Mouse (Mus musculus) ovary, postnatal 14 days (tissue): ENCODE measurements around the gene Kdm5b.
"Not testable (repeated sequence)": the region's sequence is repeated elsewhere in the genome, so short reads cannot be mapped to it uniquely, and the experiment has no call there.

Experiments
- DNase-seq: peaks from one replicate; pipeline ENCODE4 v3.0.0; 2022; ENCODE audit warnings: low spot score

Kdm5b gene

DNA sequence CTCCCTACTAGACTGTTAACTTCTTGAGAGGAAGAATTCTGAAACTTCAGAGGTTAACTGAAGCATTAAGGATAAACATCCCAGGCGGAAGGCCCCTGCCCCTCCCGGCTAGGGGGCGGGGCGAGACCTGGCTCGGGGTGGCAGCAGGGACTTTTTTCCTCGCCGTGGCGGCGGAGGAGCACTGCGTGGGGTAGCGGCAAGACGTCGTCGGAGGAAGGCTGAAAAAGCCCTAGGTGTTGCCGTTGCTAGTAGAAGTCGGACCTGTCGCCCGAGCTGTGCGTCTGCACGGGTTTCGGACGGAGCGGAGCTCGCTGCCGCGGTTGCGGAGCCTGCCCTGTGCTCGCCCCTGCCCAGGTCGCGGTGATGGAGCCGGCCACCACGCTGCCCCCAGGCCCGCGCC is at the start of gene Kdm5b:
Kdm5b (plus strand) TSS at position 196 of the 400 bp plus-strand sequence.
- peak; percentile 86 for DNase-seq

- DNase-seq = no peak
Observed at GRCm38 (mm10) chr1:134512183-134512582, 47.8 kb upstream of the Kdm5b start.

- no peak for DNase-seq
Observed at GRCm38 (mm10) chr1:134512584-134512983, 47.4 kb upstream of the Kdm5b start.

DNA sequence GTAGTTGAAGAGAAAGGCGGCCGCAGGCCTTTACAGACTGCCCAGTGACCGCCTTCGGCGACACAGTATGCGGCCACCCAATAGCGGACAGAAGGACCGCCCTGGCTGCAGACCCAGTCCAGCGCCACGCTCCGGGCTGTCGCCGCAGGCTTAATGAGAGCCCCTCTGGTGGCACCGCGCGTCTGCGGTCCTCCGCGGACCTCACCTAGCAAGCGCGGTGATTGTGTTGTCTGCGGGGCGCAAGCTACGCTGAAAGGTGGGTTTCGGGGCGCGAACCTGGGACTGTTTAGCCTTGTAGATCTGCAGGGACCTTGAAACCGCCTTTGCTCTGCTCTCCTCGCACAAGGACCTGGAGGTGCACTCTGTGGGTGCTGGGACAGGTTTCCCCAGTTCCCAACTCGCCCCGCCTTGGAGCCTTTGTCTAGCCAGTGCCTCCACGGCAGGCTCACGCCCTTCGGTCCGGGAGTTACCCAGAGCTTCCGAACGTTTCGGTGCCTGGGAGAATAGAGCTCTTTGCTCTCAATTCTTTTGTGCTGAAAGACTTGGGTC is 46.6 kb upstream of the Kdm5b start:
- DNase-seq = peak; percentile 18

DNA sequence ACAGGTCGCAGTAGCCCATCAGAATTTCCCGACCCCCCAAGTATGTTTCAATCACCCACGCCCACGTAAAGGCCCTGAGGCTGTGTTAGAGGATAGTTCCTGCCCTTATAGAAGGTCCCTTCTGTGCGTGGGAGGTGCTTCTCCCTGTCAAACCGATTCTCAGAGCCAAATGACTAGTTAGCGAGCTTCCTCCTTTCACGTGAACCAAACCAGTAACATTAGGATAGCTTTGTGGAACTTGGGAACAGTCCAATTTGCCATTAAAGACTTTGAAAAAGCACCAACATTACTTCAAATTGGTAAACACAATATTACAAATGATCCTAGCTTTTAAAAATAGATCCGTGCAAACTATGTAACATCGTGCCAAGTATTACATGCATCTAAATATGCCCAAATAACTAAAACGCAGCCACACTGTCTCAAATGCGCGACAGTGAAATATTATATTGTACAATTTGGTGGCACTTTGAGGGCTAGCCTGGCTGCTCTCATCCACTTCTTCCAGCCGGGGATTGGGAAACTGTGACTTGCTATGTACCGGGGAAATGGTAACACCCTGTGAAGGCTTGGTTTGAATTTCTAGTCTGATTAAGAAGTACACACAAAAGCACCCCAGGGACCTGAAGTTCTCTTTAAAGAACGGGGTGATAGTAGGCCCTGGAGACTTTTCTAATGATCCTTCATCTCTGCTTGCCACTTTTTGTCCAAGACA is 45.9 kb upstream of the Kdm5b start:
- DNase-seq = no peak

- DNase-seq = no peak
Observed at GRCm38 (mm10) chr1:134515891-134516290, 44.1 kb upstream of the Kdm5b start.

- no peak for DNase-seq
Observed at GRCm38 (mm10) chr1:134516491-134517198, 43.3 kb upstream of the Kdm5b start.

- not testable (repeated sequence) for DNase-seq
Observed at GRCm38 (mm10) chr1:134517841-134518240, 42.1 kb upstream of the Kdm5b start.

- peak; percentile 77 for DNase-seq
Observed at GRCm38 (mm10) chr1:134518677-134519076, 41.3 kb upstream of the Kdm5b start.

- DNase-seq = not testable (repeated sequence)
Observed at GRCm38 (mm10) chr1:134519201-134519600, 40.8 kb upstream of the Kdm5b start.

DNA sequence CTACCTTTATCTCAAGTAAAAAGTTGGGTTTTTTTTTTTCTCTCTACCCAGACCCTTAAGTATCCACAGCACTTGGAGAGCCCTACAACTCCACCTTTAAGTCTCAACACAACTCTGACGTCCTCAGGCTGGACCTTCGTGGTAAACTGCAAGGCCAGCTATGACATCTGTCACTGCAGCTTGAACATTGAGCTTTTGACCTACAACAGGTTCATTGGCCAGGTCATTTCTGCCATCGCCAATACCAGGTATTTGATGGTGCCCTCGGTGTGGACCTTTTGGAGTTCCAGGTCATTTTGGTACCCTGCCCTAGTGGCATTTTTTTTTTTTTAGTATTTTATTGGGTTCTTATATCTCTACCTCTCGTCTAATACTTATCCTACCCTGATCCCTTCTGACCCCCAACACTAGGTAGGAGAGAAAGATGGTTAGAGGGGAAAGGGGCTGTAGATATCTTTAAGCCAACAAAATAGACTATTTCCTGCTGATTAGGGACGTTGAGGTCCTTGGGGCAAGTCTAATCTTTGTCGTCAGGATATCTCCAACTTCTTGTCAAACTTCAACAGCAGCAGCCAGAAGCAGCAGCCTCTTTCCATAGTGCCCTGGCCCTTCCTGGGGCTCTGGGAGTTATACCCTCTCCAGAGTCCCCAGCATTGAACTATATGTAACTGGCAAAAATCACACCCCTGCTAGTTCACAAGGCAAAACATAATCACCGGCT is 39.8 kb upstream of the Kdm5b start:
- no peak for DNase-seq

DNA sequence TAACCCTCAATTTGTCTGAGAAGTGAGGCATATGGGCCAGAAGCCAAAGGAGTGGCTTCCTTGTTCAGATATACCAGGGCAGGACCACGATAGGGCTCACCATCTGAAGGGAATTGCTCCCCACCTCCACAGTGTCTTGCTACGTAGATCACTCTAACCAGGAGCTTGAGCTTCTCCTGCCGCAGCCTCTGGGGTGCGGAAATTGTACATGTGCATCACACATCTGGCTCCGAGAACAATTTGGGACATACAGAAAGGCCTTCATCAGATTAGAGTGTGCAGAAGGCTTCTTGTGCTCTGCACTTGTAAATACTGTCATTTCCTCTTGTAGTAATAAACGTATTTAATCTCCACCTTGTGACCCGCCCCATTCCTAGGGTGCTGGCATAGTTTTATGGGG is 38.8 kb upstream of the Kdm5b start:
- DNase-seq = no peak

- no peak for DNase-seq
Observed at GRCm38 (mm10) chr1:134522325-134522724, 37.6 kb upstream of the Kdm5b start.

DNA sequence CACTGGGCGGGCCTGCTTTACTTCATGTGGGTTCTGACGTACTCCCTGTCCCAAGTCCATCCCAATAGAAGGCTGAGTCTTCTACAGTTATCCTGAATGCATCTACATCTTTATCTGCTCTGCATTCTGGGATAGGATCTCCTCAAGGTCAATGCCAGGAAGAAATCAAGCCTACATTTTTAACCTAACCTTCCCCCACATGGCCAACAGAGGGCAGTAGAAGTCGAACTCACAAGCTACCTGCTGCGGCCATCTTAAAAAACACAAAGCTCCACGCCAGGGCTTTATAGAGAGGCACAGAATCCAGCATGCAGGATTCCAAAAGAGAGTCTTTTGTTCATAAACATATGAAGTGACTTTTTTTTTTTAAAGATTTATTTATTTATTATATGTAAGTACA is 35.5 kb upstream of the Kdm5b start:
- DNase-seq = no peak

GRCm38 (mm10) chr1:134525015-134525414 is 35.0 kb upstream of the Kdm5b start:
- no peak for DNase-seq

DNA sequence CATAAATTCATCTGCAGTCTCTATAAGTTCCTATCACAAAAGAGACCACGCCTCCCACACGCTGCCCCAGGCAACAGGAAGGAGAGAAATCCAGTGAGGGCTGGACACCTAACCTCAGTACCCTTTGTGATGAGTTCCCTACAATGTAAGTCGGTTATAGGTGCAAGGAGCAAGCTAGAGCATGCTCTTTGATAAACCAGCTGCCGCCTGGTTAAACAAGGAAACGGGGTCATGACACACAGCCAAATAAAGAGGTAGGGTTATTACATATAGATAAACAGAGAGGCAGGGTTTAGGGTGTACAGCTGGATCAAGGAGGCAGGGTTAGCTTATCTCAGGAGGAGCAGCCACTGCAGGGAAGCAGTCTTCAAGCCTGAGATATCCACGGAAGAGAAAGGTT is 33.2 kb upstream of the Kdm5b start:
- DNase-seq = no peak

DNA sequence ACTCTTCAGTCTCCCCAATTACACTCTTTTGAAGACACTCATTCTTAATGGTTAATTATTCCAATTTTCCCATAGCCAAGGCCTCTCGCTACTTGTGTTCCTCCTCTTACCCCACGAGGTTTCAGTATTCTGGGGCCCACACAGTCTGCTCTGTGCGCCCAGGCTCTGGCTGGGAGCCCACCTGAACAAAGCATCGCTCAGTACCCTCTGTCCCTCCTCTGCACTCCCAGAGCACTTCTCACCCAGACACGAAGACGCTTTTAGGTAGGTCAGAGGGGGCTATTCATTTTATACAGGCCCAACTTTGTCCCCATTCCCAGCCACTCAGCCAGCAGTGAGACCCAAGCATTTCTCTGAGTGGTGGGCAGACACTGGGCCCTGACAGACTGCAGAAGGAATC is 29.4 kb upstream of the Kdm5b start:
- no peak for DNase-seq

DNA sequence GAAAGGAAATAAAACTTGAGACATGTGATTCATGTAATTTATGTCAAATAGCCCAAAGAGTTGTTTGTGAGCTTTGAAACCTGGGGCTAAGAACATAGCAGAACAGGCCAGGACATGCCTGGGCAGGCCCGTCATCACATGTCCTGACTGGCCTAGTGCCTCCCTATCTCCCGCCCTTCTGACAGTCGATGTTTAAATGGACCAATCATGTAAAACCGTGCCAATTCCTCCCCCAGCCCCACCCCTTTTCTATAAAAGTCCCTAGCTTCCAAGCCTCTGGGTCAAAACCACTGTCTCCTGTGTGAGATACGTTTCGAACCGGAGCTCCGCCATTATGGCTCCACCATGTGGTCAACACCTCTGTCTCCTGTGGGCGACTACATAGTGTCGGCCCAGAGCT is 26.3 kb upstream of the Kdm5b start:
- not testable (repeated sequence) for DNase-seq

- DNase-seq = no peak
Observed at GRCm38 (mm10) chr1:134535054-134535453, 24.9 kb upstream of the Kdm5b start.

- no peak for DNase-seq
Observed at GRCm38 (mm10) chr1:134535513-134535912, 24.5 kb upstream of the Kdm5b start.

DNA sequence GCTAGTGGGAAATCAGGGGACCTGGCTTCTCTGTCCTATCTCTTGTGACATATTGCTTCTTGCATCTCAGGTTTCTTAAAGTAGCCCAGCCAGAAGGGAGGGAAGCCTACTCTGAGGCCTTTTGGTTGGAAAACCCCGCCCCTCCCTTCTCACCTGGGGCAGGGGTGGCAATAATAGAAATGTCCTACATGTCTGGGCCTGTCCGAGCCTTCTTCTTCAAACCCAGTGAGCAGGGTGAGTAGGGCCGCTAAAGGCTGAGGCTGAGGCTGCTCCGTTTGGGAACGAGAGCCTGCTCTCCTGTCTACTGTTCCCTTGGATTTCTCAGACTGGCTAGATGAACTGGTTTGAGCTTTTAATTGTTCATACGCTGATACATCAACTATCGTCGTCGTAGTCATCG is 19.4 kb upstream of the Kdm5b start:
- no peak for DNase-seq

- DNase-seq = no peak
Observed at GRCm38 (mm10) chr1:134548231-134548630, 11.7 kb upstream of the Kdm5b start.
